Mouse (Mus musculus): Measurements from ENCODE around the gene Nktr. TPM values are rescaled to one million over a fixed set of nuclear protein-coding genes. Genes with fewer than 3 reads are reported as not detected.

The Nktr gene
- total RNA-seq, 2 experiments from 2014 or later = 125 to 130 TPM

GRCm38 (mm10) chr9:121684702-121685101 is 34.3 kb upstream of the Nktr start:
- intact Hi-C loops (cut with DNase I) = no loop called here
- DNase-seq (ENCODE audit: extremely low spot score in 1 of 2, low spot score in 2 of 2) = no peak

GRCm38 (mm10) chr9:121690200-121690651 is 28.7 kb upstream of the Nktr start:
- DNase-seq (ENCODE audit: extremely low spot score in 1 of 2, low spot score in 2 of 2) = peak in 1 of 2 experiments; percentile 69
- no peak for TF ChIP-seq CTCF (IDR thresholded peaks at IDR 0.05)
- Histone ChIP-seq H3K4me3 (peak overlapping the region; percentile 13; the same call in 1 of the 2 replicates), H3K27ac (no peak overlapping the region)
- intact Hi-C loops (cut with DNase I) = no loop called here

More at GRCm38 (mm10) chr9:121684702-121685101, 34.3 kb upstream of the Nktr start:
- no peak for TF ChIP-seq CTCF (IDR thresholded peaks at IDR 0.05)
- H3K27ac ChIP-seq = no peak overlapping the region
- no peak overlapping the region for H3K4me3 ChIP-seq

GRCm38 (mm10) chr9:121690734-121691133 is 28.2 kb upstream of the Nktr start:
- intact Hi-C loops (cut with DNase I) = no loop called here
- Histone ChIP-seq H3K27ac (no peak overlapping the region), H3K4me3 (no peak overlapping the region)
- DNase-seq (ENCODE audit: extremely low spot score in 1 of 2, low spot score in 2 of 2) = no peak
- TF ChIP-seq CTCF (IDR thresholded peaks at IDR 0.05) = no peak

- no peak for TF ChIP-seq CTCF (IDR thresholded peaks at IDR 0.05)
- Histone ChIP-seq H3K4me3 (no peak overlapping the region), H3K27ac (no peak overlapping the region)
- intact Hi-C loops (cut with DNase I) = no loop called here
- no peak for DNase-seq (ENCODE audit: extremely low spot score in 1 of 2, low spot score in 2 of 2)
Measured at GRCm38 (mm10) chr9:121694736-121695135, 24.2 kb upstream of the Nktr start.

GRCm38 (mm10) chr9:121696626-121697025 is 22.3 kb upstream of the Nktr start:
- TF ChIP-seq CTCF (IDR thresholded peaks at IDR 0.05) = no peak
- Histone ChIP-seq H3K4me3 (no peak overlapping the region), H3K27ac (no peak overlapping the region)
- intact Hi-C loops (cut with DNase I) = no loop called here
- DNase-seq (ENCODE audit: extremely low spot score in 1 of 2, low spot score in 2 of 2) = no peak

GRCm38 (mm10) chr9:121697150-121698049 is 21.6 kb upstream of the Nktr start:
- TF ChIP-seq CTCF (IDR thresholded peaks at IDR 0.05) = peak; percentile 88

GRCm38 (mm10) chr9:121704261-121704645 is 14.7 kb upstream of the Nktr start:
- H3K4me3 ChIP-seq = peak overlapping the region; percentile 77
- intact Hi-C loops (cut with DNase I) = no loop called here
- DNase-seq (ENCODE audit: extremely low spot score in 1 of 2, low spot score in 2 of 2) = no peak
- peak overlapping the region; percentile 83; the same call in 1 of the 2 replicates for H3K27ac ChIP-seq
- no peak for TF ChIP-seq CTCF (IDR thresholded peaks at IDR 0.05)

More at GRCm38 (mm10) chr9:121697150-121698049, 21.6 kb upstream of the Nktr start:
- intact Hi-C loops (cut with DNase I) = no loop called here
- DNase-seq (ENCODE audit: extremely low spot score in 1 of 2, low spot score in 2 of 2) = peak in 1 of 2 experiments; percentile 54
- H3K4me3 ChIP-seq = no peak overlapping the region
- no peak overlapping the region for H3K27ac ChIP-seq

- intact Hi-C loops (cut with DNase I) = no loop called here
- H3K27ac ChIP-seq = peak within 1 kb of the TSS; percentile 83
- peak within 1 kb of the TSS; percentile 77 for H3K4me3 ChIP-seq
- no peak for TF ChIP-seq CTCF (IDR thresholded peaks at IDR 0.05)
- peak; percentile 84 to 88 for DNase-seq (ENCODE audit: extremely low spot score in 1 of 2, low spot score in 2 of 2)
Measured at GRCm38 (mm10) chr9:121704646-121705625, 14.0 kb upstream of the Nktr start, which contains the start of gene Sec22c. TSS of gene Sec22c (minus strand) at chr9:121705490.

GRCm38 (mm10) chr9:121706029-121706675 is 12.8 kb upstream of the Nktr start:
- H3K4me3 ChIP-seq = no peak overlapping the region
- H3K27ac ChIP-seq = no peak overlapping the region
- no peak for TF ChIP-seq CTCF (IDR thresholded peaks at IDR 0.05)
- intact Hi-C loops (cut with DNase I) = no loop called here
- DNase-seq (ENCODE audit: extremely low spot score in 1 of 2, low spot score in 2 of 2) = no peak

- peak in 1 of 2 experiments; percentile 5 for DNase-seq (ENCODE audit: extremely low spot score in 1 of 2, low spot score in 2 of 2)
- intact Hi-C loops (cut with DNase I) = no loop called here
- TF ChIP-seq CTCF (IDR thresholded peaks at IDR 0.05) = no peak
- no peak overlapping the region for H3K27ac ChIP-seq
- no peak overlapping the region for H3K4me3 ChIP-seq
Measured at GRCm38 (mm10) chr9:121707801-121708200, 11.2 kb upstream of the Nktr start.

Measured in left cerebral cortex, adult 2 months (tissue).